Mouse (Mus musculus) ovary, postnatal 14 days (tissue): Measurements from ENCODE around the gene Gm2a.
A peak's percentile ranks its signal among the peaks of the same experiment; 100 is the strongest.

Source experiments
- DNase-seq: peaks from one replicate; pipeline ENCODE4 v3.0.0; 2022; ENCODE audit warnings: low spot score

The Gm2a gene

DNA sequence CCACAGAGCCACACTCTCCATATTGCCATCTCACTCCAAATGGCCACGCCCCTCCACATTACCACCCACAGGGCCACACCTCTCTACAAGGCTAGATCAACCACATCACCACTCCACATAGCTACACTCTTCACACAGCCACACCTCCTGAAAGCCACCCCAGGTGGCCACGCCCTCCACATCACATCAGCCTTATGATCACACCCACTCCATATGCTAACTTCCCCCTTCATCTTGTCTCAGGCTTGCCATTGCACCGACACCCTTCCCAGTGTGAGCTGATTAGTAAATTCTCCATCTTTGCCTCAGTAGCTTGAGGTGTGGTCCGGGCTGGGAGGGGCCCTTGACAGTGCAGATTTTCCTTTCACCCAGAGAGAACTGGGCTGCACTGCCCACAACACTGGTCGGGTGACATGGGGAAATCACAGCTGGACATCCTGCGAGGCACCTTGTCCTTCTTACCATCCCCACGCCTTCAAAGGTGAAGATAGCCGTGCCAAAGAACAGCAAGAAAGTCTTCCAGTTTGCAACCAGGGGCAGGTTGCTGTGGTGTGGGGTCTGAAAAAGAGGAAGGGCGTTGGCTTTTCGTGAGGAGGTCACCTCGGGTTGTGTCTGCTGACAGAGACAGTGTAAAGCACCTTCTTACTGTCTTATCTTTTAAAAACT is 33.3 kb downstream of the Gm2a start:
- DNase-seq, result no peak

DNA sequence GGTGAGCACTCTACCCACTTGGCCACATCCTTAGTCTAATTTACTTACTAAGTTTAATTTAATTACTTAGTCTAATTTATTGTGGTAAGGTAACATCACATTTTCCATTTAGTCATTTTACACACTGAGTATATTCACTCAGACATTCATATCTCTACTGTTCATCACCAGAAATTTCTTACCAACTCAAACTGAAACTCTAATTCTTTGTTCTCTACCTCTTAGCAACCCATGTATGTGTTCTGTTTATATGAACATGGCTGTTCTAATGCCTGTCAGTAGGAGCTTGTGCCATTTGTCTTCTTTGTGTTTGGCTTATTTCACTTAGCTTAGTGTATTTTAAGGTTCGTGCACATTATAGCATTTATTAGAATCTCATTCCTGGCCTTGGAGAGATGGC is 34.0 kb downstream of the Gm2a start:
- DNase-seq, result no peak

DNA sequence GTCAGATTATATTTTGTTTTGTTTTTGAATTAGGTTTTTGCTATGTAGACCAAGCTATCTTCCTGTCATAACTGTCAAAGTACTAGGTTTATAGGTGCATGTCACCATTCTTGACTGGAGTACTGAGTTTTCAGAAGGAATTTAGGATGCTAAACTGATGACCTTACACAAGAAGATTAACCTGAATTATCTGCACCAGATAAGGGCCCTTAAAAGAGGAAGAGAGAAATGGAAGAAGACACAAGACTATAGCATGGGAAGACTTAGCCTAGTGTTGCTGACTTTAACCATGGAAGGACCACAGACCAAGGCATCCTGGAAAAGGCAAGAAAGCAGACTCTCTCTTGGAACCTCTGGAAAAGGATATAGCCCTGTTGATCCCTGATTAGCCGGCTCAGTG is 35.3 kb downstream of the Gm2a start:
- no peak for DNase-seq

DNA sequence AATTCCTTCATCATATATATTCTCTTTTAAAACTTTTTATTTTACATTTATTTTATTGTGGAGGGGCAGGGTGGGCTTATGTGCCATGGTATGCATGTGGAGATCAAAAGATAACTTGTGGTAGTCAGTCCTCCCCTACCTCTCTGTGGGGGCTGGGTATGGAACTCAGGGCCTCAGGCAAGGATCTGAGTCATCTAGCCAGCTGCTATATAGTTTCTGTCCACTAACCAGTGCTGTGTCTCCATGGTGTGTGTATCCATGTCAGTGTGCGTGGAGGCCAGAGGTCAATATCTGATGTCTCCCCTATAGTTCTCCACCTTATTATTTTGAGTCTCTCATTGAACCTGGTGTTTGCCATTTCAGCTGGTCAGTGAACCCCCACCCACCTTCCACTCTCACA is 36.5 kb downstream of the Gm2a start:
- DNase-seq, result no peak

DNA sequence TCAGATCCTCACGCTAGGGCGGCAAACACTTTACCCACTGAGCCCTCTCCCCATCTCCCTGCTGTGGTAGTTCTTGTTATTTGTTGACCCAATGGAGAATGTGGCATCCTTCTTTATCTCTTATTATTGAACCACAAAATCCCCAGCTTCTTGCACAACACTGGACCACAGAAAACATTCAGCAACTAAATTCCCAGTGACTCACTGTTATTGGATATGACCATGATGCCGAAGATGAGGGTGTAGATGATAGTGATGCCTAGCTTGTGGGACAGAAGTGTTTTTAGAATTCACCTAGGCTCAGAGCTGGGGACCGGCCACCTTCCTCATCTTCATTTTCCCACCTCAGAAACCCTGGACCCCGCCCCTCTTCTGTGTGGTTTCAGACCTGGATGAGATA is 37.0 kb downstream of the Gm2a start:
- no peak for DNase-seq

DNA sequence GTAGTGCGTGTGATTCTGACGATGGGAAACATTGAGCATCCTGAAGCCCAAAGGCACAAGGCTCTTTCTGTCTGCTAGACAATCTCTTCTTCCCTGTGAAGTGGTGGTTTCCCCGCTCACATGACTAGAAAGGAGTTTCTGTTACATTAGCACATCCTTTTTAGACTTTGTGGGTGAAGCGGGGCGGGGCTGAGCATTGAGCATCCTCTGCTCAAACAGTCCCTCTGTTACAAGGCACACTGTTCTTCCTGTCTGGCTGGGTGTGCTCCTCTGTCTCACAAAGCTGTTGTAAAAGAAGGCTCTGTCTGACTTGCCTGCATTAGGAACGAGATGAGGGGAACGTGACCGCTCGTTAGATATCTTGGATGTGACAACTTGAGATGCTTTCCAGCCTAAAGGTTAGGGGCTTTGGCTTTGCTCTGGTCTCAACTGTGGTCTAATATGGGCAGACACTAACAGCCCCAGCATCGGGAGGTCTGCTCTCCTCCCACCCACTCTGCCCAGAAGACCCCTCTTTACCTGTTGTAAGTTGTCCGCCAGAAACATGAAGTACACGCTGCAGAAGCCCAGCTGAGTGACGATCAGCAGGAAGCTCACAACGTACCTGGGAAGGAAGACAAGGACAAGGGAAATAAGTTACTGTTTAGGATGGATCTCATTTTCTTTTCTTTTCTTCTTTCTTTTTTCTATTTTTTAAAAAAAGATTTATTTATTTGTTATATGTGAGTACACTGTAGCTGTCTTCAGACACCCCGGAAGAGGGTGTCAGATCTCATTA is 39.0 kb downstream of the Gm2a start:
- no peak for DNase-seq

DNA sequence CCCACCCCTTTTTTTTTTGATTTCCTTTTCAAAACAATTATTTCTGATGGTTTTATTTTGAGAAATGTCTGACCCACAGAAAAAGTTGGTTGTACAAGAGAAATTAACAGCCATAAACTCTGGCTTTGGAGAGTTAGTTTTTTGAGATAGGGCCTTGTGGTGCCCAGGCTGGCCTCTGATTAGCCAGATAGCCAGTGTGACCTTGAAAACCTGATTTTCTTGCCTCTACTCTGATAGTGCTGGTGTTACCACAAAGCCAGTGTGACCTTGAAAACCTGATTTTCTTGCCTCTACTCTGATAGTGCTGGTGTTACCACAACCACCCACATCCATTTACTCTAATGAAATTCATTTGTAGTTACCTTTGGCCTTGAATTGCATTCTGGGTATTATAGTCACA is 39.7 kb downstream of the Gm2a start:
- DNase-seq, result no peak

DNA sequence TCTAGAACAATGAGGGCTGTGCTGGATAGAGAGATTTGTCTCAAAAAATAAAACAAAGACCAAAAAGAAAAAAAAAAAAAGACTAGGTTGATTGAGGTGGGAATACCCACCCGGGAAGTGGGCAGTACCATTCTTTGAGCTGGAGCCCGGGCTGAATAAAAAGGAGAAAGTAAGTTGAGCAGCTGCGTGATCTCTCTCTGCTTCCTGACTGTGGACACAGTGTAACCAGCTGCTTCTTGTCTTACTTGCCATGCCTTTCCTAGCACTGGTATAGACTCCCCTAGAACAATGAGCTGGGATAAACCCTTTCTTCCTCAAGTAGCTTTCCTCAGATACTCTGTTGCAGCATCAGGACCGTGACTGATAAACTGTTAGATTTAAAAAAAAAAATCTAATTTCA is 43.6 kb downstream of the Gm2a start:
- DNase-seq, result no peak

DNA sequence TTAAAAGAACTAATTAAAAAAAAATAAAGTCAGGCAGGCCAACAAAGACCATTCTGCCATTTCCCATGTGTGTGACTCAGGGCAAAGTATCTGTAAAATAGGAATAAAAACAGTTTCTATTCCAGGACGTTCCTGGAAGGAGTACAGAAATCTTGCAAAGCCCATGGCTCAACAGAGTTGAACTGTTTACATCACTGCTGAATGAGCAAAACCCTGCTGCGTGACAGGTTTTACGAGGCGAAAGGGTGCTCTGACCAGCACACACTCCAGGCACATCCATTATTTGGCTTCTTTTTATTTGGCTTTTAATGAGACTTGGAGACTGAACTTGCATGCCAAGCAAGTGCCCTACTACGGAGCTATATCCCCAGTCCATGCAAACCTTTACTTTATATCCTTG is 46.1 kb downstream of the Gm2a start:
- DNase-seq, result no peak

DNA sequence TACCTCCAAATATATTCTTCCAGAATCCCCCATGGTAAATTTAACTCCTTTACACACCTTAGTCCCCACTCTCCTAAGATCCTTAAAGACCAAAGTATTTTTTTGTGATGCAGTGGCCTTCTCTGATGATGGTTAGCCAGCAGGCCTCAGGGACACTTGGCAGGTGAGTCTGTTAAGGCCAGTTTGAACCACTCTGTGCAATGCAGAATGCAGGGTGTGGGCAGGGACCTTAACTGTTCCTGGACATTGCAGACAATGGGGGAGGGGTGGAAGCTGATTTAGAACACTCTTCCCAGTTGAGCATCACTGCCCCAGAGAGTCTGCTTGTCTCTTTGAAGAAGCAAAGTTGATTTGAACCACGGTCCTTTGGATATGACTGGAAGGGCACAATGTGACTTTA is 48.9 kb downstream of the Gm2a start:
- DNase-seq, result no peak

DNA sequence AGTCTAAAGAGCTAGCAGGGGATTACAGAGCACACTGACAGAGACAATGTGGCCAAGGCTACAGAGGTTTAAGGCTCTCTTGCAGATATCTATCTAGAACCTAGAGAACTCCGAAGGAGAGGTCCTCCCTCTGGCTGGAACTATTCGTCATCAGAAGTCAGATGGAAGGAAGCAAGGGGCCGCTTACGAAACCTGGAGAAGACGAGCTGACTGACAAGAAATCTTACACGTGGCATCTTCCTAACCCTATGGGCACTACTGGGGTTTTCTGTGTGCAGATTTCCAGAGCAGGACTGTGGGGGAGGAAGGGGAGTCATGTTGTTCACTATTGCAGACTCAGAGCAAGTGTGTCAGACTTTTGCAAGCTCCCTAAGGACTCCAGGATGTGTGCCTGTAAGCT is 49.5 kb downstream of the Gm2a start:
- DNase-seq, result no peak

DNA sequence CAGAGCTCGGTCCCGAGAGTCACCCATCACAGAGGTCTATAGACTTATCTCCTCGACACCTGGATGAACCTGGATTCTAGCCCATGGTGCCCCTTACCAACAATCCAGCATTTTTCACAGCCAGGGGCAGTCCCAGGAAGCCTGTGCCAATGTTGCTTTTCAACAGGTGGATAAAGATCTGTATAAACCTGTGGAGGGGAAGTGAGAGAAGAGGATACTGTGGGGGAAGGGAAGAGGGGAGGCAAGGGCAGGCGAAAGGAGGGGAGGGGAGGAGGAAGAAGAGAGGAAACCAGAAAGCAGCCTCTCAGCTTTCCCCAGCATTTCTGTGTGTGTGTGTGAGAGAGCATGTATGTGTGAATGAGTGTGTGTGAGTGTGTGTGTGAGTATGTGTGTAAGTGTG is 50.5 kb downstream of the Gm2a start:
- DNase-seq, result no peak

DNA sequence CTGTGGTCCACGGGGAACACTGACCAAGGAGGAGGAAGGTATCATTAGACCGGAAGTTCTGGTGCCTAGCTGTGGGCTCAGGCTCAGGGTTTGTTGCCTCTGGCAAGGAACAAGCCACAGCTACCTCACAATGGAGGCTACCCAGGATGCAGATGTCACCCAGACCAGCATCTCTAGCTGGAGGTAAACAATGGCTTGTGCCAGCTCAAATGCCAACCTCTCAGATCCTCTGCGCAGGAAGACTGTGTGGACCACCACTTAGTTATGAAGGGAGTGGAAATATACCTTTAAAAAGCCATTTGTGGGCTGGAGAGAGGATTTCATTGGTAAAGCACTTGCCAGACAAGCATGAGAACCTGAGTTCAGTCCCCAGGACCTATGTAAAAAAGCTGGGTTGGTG is 53.7 kb downstream of the Gm2a start, which contains the start of gene Slc36a3:
Slc36a3 (minus strand) TSS at position 101 of the 400 bp plus-strand sequence.
- no peak for DNase-seq

DNA sequence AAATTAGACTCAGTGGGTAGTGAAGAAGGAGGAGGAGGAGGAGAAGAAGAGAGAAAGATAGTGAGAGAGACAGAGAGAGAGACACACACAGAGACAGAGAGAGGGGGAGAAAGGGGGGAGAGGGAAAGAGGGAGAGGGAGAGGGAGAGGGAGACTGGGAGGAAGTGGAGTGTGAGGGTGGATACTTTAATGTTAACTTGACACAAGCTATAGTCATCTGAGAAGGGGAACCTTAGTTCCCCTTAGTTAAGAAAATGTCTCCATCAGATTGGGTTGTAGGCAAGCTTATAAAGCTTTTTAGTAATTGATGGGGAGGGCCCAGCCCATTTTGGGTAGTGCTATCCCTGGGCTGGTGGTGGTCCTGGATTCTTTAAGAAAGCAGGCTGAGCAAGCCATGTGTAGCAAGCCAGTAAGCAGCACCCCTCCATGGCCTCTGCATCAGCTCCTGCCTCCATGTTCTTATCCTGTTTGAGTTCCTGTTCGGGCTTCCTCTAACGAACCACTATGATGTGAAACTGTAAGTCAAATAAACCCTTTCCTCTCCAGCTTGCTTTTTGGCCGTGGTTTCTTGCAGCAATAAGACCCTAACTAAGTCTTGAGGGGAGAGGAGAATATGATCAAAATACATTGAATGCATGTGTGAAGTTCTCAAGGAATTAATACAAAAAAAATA is 56.6 kb downstream of the Gm2a start:
- no peak for DNase-seq

DNA sequence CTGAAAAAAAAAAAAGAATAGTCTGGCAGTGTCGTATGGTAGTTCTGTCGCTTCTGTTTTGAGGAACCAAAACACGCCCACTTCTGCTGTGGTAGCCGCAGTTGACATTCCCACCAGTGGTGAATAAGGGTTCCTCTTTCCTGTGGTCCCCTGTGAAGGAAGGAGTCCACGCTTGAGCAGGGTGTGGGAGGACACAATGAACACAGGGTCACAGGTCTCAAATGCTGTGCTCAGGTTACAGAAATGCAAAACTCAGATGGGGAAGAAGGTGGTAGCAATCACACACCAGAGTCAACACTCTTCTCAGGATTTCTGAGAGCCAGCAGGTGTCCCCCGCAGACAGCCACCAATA is 57.1 kb downstream of the Gm2a start:
- no peak for DNase-seq

DNA sequence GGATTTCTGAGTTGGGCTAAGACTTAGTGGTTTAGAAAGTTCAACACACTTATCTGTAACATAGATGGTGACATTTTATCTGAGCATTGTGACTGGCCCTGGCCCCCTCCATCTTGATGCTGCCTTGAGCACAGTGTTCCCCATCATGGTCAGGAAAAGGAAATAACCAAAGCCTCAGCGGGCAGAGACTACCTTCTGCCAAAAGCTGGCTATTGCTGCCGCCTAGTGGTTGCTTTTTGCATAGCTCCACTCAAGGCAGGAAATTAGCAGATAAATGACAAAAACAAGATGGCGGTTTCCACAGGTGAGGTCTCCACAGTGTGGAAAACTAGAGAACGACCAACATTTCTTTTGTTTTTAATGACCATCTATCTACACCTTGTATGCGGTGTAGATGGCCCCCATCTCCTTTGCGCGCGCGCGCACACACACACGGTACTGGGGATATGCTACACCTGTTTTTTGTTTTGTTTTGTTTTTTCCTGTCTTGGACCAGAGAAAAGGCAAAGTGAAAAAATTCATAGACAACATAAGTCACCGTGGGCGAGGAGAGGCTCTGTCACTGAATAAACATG is 61.0 kb downstream of the Gm2a start:
- peak; percentile 88 for DNase-seq
